Mouse (Mus musculus): ENCODE measurements around the gene Cdk17.

The Cdk17 gene

DNA sequence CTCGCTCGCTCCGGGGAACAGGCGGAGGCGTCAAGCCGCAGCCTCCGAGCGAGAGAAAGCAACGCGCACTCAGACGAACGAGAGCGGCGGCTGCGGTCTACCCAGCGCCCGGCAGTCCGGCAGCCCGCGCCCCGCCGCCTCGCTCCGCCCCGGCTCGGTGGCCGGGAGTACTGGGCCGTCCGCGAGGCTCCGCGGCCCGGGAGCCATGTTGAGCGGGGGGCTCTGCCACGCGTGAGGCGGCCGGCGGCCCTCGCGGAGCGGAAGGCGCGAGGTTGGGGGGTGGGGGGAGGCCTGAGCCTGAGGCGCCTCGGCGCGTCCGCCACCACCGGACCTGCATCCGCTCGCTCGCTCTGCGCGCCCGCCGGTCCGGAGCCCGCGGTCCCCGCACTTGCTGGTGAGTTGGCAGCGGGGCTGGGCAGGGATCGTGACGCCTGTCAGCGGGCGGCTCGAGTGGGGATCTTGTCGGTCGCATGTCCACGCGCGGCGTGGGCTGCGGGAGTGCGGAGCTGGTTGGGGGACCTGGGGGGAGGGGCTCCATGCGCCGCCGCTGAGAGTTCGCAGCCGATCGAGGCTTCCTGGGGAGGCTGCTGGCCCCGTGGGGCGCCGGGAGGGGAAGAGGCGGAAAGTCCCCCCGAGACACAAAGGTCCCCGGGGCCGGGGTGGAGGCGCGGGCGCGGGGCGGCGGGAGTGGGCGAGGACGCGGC, at the start of gene Cdk17:
Gene Cdk17, plus strand, starts transcription at position 69 of the 704 bp plus-strand sequence.
- DNase-seq (ENCODE audit: low read depth), result no peak

GRCm38 (mm10) chr10:93111412-93111811, 49.3 kb upstream of the Cdk17 start:
- no peak for DNase-seq (ENCODE audit: low read depth)

DNA sequence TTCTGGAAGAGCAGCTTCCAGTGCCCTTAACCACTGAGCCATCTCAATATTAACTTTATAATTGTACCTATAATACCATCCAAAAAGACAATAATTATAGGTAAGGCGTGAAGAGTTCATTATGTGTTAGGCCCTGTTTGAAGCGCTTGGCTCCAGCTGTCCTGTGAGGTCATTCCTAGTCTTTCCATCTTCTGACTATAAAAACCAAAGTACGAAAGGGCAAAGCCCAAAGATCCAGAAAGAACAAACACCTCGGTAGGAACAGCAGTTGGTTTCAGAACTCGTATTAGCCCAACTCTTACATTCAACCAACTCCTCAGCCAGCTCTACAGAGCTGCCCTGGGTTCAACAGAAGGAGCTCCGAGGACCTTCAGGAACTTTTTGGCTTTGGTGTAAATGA, 48.7 kb upstream of the Cdk17 start:
- DNase-seq (ENCODE audit: low read depth), result no peak

- DNase-seq (ENCODE audit: low read depth), result no peak
Measured at GRCm38 (mm10) chr10:93113968-93114367, 46.7 kb upstream of the Cdk17 start.

- no peak for DNase-seq (ENCODE audit: low read depth)
Measured at GRCm38 (mm10) chr10:93114782-93115181, 45.9 kb upstream of the Cdk17 start.

DNA sequence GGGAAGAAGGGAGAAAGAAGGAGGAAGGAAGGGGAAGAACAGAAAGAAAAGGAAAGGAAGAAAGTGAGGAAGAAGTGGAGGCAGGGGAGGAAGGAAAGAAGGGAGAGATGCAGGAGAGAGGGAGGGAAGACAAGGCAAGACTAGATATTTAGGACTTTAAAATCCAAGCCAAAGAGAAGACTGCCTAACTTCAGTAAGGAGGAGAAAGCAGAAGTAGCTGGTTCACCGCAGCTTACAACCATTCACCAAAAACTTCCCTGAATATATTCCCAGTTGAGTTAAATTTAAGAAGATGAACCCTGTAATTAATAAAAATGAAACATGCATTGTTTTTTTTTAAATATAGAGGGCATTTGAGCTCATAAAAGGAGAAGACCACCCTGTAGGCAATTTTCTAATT, 44.9 kb upstream of the Cdk17 start:
- no peak for DNase-seq (ENCODE audit: low read depth)

- DNase-seq (ENCODE audit: low read depth), result no peak
Measured at GRCm38 (mm10) chr10:93116636-93117035, 44.0 kb upstream of the Cdk17 start.

DNA sequence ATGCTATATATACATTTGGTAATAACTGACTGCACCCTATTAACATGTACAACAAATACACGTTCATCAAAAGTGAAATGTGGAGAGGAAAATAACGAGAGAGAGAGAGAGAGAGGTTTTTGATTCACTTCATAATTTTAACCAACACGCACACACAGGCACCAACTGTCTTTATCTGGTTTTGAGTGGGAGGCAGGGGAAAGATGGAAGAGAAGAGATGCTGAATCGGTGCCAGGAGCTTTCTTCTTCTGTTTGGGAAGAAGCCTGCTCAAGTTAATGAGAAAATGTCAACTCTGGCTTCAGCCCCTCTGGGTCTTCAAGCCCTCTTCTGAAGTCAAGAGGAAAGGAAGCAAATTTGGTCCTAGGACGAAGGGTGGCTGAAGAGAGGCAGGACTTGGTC, 40.9 kb upstream of the Cdk17 start:
- DNase-seq (ENCODE audit: low read depth), result no peak

DNA sequence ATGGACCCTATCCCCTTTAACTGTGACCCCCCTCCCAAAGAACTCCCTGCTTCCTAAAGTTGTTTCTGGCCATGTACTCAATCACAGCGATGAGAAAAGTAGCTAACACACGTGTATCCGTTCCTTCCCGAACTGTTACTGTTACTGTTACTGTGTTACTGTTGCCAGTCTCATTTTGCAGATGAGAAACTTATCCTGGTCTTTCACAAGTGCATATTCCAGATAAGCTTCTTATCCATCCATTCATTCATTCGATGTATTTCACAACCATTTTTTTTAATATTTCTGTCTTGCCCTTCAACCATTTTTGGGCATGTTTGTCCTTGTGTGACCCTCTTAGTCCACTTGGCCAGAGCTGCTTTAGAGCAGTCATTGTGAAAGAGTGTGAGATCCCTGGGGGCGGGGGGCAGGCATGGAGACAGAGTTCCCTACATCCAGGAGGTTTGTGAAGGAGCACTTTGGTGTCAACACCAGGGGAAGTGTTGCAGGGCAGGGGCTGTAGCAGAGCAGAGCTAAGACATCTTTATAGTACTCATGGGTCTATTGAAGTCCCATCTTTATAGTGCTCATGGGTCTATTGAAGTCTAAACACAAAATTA, 39.3 kb upstream of the Cdk17 start:
- no peak for DNase-seq (ENCODE audit: low read depth)

DNA sequence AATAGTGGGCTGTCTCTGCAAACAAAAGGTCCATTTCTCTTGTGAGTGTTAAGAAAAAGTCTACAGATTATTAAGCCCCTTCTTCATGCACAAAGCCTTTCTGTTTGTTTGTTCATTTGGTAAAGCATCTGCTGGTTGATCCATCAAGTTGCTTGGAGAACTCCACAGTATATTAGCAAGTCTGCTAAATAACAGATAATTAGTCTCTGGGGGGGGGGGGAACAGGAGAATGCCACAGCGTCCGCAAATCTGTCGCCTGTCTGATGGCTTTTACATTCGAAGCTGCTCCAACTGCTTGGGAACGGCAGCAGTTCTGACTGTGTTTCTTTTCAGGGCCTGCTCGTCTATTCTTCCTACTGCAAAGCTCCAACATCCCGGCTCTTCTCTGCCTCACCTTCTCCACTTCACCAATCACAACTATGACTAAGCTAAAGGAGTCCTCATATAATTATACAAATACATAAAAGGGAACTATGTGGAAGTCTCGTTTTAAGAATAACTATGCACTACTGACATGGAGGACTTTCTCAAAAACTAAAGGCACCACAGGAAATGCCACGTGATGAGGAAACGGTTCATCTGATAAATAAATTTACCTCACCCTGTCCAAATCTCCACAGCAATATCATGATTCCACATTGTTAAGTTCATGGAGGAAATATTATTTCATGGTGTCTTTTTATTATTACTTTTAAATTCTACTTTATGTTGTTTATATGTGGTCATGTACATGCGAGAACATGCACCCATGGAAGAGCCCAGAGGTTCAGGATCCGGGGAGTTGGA, 38.1 kb upstream of the Cdk17 start:
- no peak for DNase-seq (ENCODE audit: low read depth)

- no peak for DNase-seq (ENCODE audit: low read depth)
Measured at GRCm38 (mm10) chr10:93123310-93123709, 37.4 kb upstream of the Cdk17 start.

DNA sequence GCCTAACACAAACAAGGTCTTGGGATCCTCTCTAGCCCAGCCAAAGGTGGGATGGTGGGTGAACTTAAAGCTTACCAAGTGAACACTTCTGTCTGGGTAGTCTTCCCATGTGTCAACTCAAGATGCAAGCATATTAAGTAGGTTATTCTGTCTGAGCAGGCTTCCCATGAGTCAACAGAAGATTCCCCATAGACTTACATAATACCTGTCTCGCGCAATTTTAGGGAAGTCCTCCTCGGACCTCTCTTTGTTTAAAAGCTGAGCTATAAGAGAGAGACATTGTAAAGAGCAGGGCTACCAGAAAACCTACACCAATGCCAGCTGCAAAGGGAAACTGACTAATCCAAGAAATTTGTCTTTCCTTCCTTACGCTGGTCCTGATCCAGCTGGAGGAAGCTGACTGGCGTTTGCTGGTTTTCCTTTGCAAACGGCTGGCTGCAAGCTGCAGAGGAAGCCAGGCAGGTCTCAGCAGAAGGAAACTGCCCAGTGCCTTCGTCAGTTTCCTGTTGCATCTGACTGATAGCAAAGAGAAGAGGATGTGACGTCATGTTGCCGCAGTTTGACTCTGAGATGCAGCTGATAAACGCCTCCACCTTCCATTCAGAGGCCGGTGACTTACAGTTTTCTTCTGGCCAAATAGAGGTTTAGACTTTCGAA, 36.6 kb upstream of the Cdk17 start:
- DNase-seq (ENCODE audit: low read depth), result no peak

DNA sequence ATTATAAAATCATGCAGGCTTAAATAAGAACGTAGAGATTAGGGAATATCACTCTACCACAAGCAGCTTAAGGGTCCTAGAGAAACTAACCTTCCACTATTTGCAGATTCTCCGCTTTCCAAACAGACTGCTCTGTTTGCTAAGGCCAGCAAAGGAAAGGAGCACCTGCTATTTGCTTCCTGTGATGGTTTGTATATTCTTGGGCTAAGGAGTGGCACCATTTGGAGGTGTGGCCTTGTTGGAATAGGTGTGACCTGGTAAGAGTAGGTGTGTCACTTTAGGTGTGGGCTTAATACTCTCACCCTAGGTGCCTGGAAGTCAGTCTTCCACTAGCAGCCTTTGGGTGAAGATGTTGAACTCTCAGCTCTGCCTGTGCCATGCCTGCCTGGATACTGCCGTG, 34.6 kb upstream of the Cdk17 start:
- DNase-seq (ENCODE audit: low read depth), result no peak

- DNase-seq (ENCODE audit: low read depth), result no peak
Measured at GRCm38 (mm10) chr10:93128566-93128965, 32.1 kb upstream of the Cdk17 start.

- DNase-seq (ENCODE audit: low read depth), result no peak
Measured at GRCm38 (mm10) chr10:93129345-93129744, 31.3 kb upstream of the Cdk17 start.

- DNase-seq (ENCODE audit: low read depth), result no peak
Measured at GRCm38 (mm10) chr10:93129904-93130455, 30.7 kb upstream of the Cdk17 start.

- DNase-seq (ENCODE audit: low read depth), result no peak
Measured at GRCm38 (mm10) chr10:93130456-93130940, 30.2 kb upstream of the Cdk17 start.

DNA sequence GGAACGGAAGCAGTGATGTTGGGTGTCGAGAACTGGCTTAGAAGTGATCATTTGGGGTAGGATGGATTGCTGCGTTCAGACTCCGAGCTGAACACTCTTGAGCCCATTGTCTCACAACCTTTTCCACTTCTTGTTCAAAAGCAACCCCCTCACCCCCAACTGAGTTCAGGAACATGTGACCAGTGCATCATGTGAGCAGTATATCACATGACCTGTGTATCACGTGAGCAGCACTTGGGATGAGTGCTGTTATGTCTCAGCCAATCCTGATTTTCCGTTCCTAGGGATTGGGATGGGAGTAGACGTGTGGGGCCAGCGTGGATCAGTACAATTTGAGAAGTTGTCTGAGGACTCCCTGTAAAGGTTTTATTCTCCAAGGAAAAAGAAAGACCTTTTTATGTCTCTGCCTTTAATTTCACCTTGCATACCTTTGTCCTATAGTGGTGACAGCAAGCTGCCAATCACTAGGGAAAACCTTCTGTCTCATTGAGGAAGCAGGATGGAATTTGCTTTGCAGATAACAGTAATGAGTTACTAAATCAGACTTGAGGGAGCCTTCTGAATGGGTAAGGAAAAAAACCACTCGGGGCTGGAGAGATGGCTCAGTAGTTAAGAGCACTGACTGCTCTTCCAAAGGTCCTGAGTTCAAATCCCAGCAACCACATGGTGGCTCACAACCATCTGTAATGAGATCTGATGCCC, 28.7 kb upstream of the Cdk17 start:
- DNase-seq (ENCODE audit: low read depth), result no peak

GRCm38 (mm10) chr10:93138730-93139129, 21.9 kb upstream of the Cdk17 start:
- no peak for DNase-seq (ENCODE audit: low read depth)

- DNase-seq (ENCODE audit: low read depth), result no peak
Measured at GRCm38 (mm10) chr10:93140778-93141177, 19.9 kb upstream of the Cdk17 start.

DNA sequence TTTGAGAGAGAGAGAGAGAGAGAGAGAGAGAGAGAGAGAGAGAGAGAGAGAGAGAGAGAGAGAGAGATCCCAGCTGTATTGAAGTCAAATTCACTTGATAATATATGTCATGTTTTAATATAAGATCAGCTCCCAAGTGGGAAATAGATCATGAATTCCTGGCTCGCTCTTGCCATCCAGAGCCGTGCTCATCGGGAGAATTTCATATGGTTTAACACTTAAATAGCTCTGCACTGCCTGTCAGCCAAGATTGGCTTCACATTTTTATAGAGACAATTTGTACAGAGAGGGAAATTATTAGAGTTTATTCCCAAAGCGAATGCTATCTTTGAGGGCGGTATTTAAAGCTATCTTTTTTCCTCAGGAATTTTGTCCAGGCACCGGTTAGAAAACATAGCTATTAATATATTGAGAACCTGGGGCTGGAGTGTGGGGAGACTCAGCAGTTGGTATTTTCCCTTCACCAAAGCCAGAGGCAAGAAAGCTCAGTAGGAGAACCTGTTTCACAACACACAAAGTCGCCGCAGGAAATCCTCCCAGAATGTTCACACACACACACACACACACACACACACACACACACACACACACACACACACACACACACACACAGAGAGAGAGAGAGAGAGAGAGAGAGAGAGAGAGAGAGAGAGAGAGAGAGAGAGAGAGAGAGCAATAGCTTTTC, 17.9 kb upstream of the Cdk17 start:
- no peak for DNase-seq (ENCODE audit: low read depth)

All from c-Kit-positive CD71-positive TER-119-negative erythroid progenitor cells, embryonic 14.5 days (primary cell).